Mouse (Mus musculus) adrenal gland, postnatal 4 days (tissue): ENCODE measurements around the gene Cacna2d2. TPM values are rescaled to one million over a fixed set of nuclear protein-coding genes. Genes with fewer than 3 reads are reported as not detected.

Experiments
- DNase-seq, 2 experiments: peaks; one replicate each; pipeline ENCODE4 v3.0.0; 2021 to 2022; ENCODE audit warnings: low spot score in 2 of 2, mixed read lengths in 2 of 2
- long read RNA-seq, 2 experiments: library from polyadenylated mRNA; stranded (forward); transcript quantifications; one replicate each; pipeline ENCODE4 v2.0.0; 2021
- total RNA-seq, 2 experiments: library from RNA; stranded (reverse); gene quantifications; 2 replicates each; pipeline ENCODE4 v1.2.3; 2021

Cacna2d2 gene
- total RNA-seq = 10 to 100 TPM; 10.1 to 10.9 TPM
- long read RNA-seq, experiment 1 = 0 reads
- long read RNA-seq, experiment 2, full-length matches to known transcripts = 1 of 3 reads
- long read RNA-seq, experiment 2, partial matches to known transcripts = 0 of 3 reads
- long read RNA-seq, experiment 2, other reads (novel, unspliced or antisense) = 2 of 3 reads

GRCm38 (mm10) chr9:107399491-107399971 is at the start of gene Cacna2d2:
Gene Cacna2d2 (plus strand): TSS chr9:107399612.
- peak; percentile 37 for DNase-seq

DNA sequence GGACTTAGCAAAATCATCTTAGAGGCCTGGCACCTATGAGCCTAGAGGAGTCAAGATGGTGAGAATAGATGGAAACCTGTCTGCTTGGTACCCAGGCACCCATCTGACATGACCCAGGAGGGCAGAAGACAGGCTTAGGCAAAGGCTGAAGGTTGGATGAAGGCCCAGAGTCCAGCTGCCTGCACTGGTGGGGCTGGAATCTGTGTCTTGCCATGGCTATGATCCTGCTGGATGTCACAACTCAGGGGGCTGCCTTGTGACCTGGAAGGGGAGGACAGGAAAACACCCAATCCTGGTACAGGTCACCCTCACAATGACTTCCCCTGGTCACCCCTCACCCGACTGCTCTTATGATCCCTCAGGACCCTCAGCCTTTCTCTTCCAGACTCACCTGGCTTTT is 44.6 kb upstream of the Cacna2d2 start:
- DNase-seq = no peak

DNA sequence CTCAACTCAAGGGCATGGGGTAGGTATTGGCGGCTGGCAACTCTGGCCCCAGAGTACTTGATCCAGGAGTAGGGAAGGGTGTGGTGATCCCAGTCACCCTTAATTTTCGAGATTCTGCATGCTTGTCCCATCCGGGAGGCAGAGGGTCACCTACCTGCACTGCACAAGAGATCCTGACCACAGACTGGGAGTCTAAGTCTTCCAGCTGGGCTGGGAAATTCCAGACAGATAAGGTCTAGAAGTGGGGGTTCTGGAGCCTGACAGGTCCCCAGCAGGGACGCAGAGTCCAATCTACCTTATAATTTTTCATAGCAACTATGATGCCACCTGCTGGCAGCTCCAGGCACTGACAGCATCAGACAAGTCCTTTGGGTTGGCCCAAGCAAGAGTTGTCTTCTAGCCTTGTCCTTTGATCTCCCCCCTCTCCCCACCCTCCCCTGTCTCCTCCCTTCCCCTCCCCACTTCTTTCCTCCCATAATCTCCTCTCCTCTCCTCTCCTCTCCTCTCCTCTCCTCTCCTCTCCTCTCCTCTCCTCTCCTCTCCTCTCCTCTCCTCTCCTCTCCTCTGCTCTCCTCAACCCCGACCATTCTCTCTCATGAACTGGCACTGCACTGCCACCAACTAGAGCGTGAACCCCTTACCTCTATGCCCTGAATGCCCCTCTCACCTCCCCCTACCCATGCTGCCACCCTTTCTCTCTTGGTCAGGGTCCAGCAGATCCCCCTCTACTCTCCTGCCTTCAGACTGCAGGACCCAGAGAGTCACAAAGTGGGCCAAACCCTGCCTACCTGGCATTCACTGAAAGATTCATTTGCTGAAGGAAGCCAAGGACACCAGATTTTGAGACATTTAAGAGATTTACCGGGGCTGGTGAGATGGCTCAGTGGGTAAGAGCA is 43.3 kb upstream of the Cacna2d2 start:
- no peak for DNase-seq

DNA sequence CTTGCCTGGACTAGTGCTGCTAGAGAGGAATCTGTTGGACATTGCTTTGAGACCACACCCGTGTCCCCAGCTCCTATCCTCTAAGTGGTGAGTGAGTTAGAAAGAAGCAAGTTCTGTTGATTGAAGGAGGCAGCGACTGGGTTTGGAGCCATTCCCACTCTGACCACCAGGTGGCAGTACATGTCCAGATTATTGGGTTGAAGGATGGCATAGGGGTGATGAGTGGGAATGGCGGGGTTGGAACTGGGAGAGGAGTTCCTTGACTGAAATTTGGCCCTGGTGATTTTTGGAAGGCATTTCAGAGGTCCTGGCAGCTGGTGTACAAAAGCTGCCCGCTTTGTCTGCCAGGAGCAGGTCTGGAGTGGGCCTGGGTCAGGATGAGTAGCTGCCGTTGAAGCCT is 41.8 kb upstream of the Cacna2d2 start:
- peak; percentile 61 to 69 for DNase-seq

DNA sequence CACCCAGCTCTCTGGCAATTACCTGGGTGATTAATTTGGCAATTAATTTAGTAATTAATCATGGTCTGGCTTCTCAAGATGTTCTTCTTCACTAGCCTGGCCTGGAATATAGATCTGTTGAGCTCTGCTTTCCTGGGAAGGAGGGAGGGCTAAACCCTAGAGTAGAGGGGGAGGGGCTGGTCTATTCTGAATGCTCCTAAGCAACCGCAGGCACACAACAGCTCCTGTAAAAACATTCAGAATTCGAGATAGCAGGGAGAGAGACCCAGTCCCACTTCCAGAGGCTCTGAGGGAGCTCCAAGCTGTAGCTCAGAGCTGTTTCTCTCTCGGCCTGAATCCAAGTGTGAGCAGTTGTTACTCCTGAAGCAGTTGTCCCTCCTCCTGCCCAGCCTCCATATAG is 38.4 kb upstream of the Cacna2d2 start:
- DNase-seq = no peak

DNA sequence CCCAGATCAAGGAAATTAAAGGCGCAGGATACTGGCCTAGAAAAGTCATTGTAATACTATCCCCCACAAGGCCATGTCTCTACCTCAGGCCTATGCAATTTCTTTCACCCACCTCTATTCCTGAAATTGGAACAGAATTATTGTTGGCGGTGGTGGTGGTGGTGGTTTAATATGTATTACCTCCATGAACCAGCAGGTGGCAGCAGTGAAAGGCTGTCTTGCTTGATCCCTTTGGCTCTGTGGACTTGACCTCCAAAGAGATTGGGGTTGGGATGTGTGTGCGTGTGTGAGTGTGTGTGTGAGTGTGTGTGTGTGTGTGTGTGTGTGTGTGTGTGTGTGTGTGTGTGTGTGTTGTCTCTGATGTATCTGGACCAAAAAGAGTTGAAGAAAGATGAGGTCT is 32.8 kb upstream of the Cacna2d2 start:
- DNase-seq = peak in 1 of 2 experiments; percentile 18

DNA sequence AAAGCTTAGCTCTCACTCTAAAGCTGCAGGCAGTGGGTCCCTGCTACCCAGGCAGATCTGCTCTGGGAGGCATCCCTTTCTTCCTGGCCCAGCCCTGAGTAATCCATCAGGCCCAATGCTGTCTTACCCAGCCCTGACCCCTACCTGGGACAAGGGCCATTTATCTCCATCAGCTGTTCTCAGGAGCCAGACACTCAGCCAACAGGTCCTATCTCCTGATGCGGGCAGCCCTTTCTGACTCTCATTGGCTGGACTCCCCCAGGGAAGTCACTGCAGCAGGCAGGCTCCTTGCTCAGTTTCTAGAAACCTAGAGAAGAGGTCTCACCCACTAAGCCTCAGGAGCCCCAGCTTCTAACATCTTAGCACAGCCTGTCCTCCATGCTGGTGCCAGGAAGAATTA is 31.1 kb upstream of the Cacna2d2 start:
- DNase-seq = no peak

DNA sequence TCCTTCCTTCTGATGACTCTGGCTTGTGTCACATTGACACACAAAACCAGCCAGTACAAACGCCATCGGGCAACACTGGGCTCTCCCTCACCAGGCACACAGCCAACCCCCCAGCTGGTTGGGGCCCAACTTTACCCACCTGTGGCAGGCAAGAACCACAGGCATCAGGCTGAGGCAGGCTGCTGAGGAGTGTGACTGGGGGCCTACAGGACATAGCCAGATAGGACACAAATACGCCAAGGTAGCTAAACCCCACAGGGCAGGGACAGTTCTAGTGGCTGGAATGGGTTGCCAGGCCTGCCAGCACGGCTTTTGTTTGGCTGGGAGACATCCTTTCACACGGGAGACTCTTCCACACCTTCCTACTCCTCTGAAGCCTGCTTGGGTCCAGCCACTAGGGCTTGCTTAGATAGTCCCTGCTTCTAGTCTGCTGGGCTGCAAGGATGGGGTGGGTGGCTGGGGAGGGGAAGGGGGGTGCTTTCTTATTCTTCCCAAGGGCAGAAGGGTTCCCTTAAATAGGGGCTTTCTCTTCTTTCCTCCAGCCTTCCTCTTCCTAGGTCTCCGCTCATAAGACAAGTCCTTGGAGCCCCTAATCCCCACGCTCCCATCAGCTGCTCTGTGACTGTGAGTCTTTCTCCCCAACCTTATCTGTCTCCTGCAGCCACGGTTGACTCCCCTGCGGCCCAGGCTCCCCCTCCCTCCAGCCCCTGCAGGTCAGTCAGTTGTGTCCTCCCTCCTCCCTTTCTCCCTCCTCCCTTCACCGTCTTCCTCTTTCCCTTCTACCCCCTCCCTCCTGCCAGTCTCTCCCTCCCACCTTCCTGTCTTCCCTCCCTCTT is 29.9 kb upstream of the Cacna2d2 start:
- DNase-seq = no peak

DNA sequence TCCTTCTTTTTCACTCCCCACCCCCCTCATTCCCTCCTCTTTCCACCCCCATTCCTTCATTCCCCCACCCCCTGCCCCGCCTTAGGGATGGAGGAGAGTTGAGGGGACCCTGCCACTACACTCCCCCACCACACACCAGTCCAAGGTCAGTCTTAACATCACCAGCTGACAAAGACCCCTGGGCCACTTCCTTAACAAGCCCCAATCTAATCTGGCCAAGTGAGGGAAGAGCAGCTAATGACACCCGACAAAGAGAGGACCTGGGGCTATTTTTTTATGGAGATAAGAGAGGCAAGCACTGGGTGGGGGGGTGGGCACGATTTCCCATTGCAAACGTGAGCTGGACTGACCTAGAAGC is 29.3 kb upstream of the Cacna2d2 start:
- DNase-seq = no peak

DNA sequence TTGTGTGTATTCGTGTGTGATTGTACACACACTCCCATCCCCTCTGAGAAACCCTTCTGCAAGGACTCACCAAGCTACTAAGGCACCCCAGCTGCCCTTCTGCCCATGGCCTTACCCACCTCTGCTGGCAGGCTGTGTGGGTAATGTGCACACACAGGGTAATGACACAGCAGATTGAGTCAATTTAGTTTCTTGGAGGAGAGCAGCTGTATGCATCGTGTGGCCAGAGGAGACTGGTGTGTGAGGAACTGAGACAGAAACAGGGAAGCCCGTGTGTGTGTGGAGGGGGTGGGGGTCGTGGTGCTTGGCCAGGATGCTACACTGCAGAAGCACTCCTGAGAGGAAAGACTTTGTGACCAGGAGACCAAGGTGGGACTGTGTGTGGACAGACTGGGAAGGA is 27.0 kb upstream of the Cacna2d2 start:
- no peak for DNase-seq

GRCm38 (mm10) chr9:107374623-107375022 is 24.8 kb upstream of the Cacna2d2 start:
- no peak for DNase-seq

- DNase-seq = no peak
Measured at GRCm38 (mm10) chr9:107375451-107375850, 24.0 kb upstream of the Cacna2d2 start.

GRCm38 (mm10) chr9:107377961-107378512 is 21.4 kb upstream of the Cacna2d2 start:
- DNase-seq = no peak

GRCm38 (mm10) chr9:107381723-107382122 is 17.7 kb upstream of the Cacna2d2 start:
- DNase-seq = no peak

GRCm38 (mm10) chr9:107384396-107384795 is 15.0 kb upstream of the Cacna2d2 start:
- DNase-seq = no peak

DNA sequence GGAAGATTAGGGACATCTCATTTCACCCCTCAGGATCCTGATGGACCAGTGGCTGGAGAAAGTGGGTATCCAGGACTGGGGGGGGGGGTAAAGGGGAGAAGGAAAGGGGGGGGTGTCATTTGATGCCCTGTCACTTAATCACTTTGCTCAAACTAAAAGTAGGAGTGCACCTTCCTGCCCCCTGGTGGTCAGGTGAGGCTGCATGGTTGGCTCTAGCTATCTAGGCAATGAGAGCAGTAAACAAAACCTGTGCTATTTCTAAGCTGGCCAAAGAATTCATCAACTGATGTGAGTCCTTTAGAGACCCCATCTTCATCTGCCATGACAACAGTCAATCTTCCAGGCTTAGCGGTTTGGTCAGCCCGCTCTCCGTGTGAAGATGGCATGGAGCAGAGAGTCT is 12.7 kb upstream of the Cacna2d2 start:
- DNase-seq = no peak

DNA sequence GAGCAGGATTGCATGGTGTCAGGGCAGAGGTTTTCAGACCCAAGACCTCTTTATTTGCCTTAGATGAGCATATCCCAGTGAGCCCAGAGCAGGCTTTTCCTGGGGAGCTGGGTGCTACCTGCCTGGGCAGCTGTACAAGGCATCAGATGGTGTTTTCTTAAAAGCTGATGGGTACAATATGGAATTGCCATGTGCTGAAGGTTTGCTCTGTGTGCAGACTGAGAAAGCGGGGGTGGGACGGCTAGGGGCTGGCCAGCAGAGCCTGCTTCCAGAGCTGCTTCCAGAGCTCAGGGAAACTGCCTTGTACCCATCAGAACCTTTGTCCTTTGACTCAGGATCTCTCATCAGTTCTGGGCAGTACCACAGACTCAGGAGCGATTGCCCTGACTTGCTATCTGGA is 11.7 kb upstream of the Cacna2d2 start:
- DNase-seq = no peak

DNA sequence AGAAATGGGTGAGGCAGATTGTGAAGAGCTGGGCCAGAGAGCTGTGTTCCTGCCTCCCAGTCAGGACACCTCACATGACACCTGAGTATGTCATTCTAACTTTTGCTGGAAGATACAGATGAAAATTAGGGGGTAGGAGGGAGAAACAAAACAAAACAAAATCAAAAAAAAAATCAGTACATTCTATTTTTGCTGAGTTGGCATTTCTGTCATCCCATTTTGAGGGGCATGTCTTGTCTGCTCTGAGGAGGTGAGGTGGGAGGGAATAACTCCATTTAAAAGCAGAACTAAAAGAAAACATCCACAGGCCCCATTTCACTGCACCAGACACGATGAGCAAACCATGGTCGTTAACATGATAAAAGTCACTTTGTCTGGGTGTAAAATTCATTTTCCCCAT is 11.1 kb upstream of the Cacna2d2 start:
- DNase-seq = no peak

GRCm38 (mm10) chr9:107396397-107396796 is 3.0 kb upstream of the Cacna2d2 start:
- DNase-seq = no peak

DNA sequence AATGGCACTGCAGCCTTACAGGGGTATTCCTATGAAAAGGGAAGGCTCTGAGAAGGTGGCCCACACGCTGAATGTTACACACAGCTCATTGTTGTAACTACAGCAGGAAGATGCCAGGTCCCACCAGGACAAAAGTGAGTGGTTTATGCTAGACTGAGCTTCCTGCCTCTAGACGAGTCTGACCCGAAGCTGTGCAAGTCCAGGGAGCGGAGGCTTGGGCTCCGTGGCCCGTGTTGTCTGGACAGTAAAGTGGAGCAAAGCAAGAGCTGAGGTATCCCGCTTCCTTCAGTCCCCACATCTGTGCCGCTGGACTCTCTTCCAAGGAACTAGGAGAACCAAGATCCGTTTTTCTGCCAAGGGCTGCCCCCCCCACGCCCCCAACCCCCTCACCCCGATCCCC is 444 bp upstream of the Cacna2d2 start:
- DNase-seq = no peak

GRCm38 (mm10) chr9:107400060-107400511 is 674 bp downstream of the Cacna2d2 start:
- DNase-seq = no peak
